Mouse (Mus musculus) spleen, adult 2 months (tissue): ENCODE results near the gene Plxdc2. TPM values are rescaled to one million over a fixed set of nuclear protein-coding genes. Genes with fewer than 3 reads are reported as not detected.
"Not testable (repeated sequence)": the region's sequence is repeated elsewhere in the genome, so short reads cannot be mapped to it uniquely, and the experiment has no call there.

Experiments
- DNase-seq, 2 experiments: peaks; one replicate each; pipeline versions ENCODE4 v3.0.0 to v3.0.0-alpha.2; 2012 to 2021; ENCODE audit warnings: low spot score in 2 of 2, low read depth in 1 of 2
- H3K27ac ChIP-seq: fragments of 200-500 bp; 2 replicates; pipeline ENCODE4 v1.5.1; 2012; ENCODE audit warnings: low read length, inconsistent platforms; ENCODE audit not compliant: insufficient read depth
- H3K27me3 ChIP-seq: fragments of 200-500 bp; 2 replicates; pipeline ENCODE4 v1.6.1; 2012; ENCODE audit warnings: mild to moderate bottlenecking, moderate library complexity, low read length, inconsistent platforms; ENCODE audit not compliant: control insufficient read depth, insufficient read depth
- H3K36me3 ChIP-seq: fragments of 200-500 bp; 2 replicates; pipeline ENCODE4 v1.6.1; 2012; ENCODE audit warnings: mild to moderate bottlenecking, low read length, inconsistent platforms; ENCODE audit not compliant: control insufficient read depth, insufficient read depth
- H3K4me1 ChIP-seq: fragments of 200-500 bp; 2 replicates; pipeline ENCODE4 v1.6.1; 2011; ENCODE audit warnings: inconsistent platforms; ENCODE audit not compliant: control insufficient read depth, insufficient read depth, insufficient read length
- H3K4me3 ChIP-seq: fragments of 200-500 bp; 2 replicates; pipeline ENCODE4 v1.5.1; 2011; ENCODE audit warnings: mild to moderate bottlenecking, inconsistent platforms; ENCODE audit not compliant: insufficient read depth, insufficient read length; ENCODE audit errors: extremely low read depth
- CTCF ChIP-seq: fragments of 200-500 bp; IDR thresholded peaks from 2 replicates; pipeline ENCODE4 v1.5.1; 2011; ENCODE audit warnings: mild to moderate bottlenecking, inconsistent platforms; ENCODE audit not compliant: insufficient read depth, insufficient read length, insufficient replicate concordance; ENCODE audit errors: extremely low read depth
- POLR2A ChIP-seq: fragments of 200-500 bp; IDR thresholded peaks from 2 replicates; pipeline ENCODE4 v1.6.1; 2011; ENCODE audit warnings: low read depth, low read length, inconsistent platforms
- WGBS: fragments of 180-500 bp; shearing (Covaris S2); methylation state at CpG from one replicate; pipeline ENCODE4 v1.1.7; 2018; 5-methylcytosine and 5-hydroxymethylcytosine counted together
- polyA plus RNA-seq: library from polyadenylated mRNA; depleted of rRNA; stranded (reverse); fragments of >200 nt; gene quantifications from 2 replicates; pipeline ENCODE4 v1.2.3, GENCODE M21; 2012

Gene Plxdc2
- polyA plus RNA-seq, 1 experiment, result 1.5 TPM

DNA sequence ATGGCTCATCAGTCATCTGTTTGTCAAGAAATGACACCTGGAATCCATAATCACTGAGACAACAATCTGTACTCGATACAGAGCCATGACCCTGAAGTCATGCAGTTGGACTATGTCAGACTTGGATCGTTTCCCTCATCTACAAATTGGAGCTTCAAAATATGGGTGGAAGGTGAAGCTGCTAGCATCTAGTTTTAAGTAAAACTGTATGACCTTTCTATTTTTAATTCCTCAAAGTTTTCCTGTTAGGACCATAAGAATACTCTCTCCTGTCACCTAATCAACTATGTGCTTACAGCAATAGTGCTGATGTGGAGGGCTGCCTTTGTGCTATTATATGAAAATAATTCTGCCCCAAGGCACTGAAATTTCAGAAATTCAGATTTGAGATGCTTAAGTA, 401.1 kb downstream of the Plxdc2 start:
- Histone ChIP-seq H3K36me3 (no peaks in the 10 kb centered on the region), H3K27me3 (no peaks in the 10 kb centered on the region), H3K4me1 (no peaks in the 10 kb centered on the region), H3K27ac (no peak overlapping the region), H3K4me3 (no peak overlapping the region)
- TF ChIP-seq POLR2A, result no peak
- TF ChIP-seq CTCF, result no peak
- no peak for DNase-seq
- WGBS, result 82% methylated on average over 2 of the region's 2 CpGs

DNA sequence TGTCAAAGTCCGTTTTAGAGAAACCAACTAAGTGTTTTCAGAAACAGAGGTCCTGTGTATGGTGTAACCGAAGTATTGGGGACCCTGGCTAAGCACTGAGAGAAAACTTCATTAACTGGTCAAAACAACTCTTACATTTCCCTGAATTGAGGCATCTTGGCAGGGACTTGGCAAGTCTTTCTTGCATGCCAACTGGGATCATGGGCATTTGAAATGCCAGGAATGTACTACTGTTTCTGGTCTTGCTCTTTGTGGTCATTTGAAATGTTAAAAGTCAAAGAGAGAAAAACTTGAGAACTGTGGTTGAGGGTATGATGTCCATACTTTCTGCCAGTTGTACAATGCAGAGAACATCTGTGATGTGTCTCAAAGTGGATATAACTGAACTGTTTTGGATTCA, 403.7 kb downstream of the Plxdc2 start:
- no peak for DNase-seq
- Histone ChIP-seq H3K4me1 (no peaks in the 10 kb centered on the region), H3K27ac (no peak overlapping the region), H3K27me3 (no peaks in the 10 kb centered on the region), H3K36me3 (no peaks in the 10 kb centered on the region), H3K4me3 (no peak overlapping the region)
- TF ChIP-seq CTCF, result no peak
- TF ChIP-seq POLR2A, result no peak
- 93% methylated on average over 2 of the region's 2 CpGs for WGBS

DNA sequence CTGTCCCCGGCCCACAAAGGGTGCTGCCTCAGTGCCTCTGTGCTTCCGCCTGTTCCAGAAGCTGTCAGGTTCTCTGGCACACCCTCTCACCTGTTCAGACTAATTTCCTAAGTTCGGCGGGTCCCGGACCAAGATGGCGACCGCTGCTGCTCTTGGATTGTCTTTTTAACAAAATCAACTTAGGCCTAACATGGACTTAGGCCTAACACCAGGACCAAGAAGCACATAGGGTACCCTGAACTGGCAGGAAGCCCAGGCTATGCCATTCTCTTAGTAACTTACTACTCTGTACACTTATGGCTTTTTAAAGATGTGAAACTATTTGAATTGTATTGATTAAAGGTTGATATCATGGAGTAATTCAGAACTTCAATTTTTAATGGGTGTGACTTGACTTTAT, 413.0 kb downstream of the Plxdc2 start:
- WGBS, result 95% methylated on average over 5 of the region's 7 CpGs
- not testable (repeated sequence) for H3K4me1 ChIP-seq, H3K27ac ChIP-seq, H3K4me3 ChIP-seq, H3K36me3 ChIP-seq, H3K27me3 ChIP-seq, DNase-seq

DNA sequence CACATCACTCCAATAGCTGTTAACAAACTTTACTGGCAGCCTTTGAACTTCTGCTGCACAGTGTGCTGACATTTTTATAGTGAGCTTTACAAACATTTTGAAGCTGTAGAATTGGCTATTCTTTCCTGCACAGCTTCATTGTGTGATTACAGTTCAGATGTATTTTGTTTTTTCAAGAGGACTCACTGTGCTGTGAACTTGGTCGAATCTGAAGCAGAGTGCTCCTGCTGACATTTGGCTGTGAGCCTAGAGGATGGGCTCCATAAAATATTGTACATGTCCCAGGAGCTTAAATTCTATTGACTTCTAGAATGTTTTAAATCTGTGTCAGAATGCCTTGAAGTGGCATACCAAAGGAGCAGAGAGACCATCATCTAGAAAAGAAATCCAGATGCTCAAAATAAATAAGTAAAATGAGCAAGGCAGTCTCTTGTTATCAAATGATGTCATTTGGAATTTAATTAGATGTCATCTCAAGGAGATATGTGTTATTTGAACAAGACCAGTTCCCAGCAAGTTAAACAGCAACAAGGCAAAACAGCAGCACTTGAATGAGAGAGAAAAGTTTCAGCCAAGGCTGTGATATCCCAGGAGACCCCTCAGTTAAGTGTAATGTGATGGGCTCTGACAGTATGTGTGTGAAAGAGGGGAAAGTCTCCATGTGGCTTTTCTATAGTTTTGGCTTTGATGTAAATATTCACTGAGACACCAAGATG, 417.5 kb downstream of the Plxdc2 start:
- no peak for DNase-seq
- Histone ChIP-seq H3K4me1 (no peaks in the 10 kb centered on the region), H3K36me3 (no peaks in the 10 kb centered on the region), H3K4me3 (no peak overlapping the region), H3K27me3 (no peaks in the 10 kb centered on the region), H3K27ac (no peak overlapping the region)
- 65% methylated on average over 1 of the region's 1 CpGs for WGBS
- no peak for TF ChIP-seq CTCF
- TF ChIP-seq POLR2A, result no peak

DNA sequence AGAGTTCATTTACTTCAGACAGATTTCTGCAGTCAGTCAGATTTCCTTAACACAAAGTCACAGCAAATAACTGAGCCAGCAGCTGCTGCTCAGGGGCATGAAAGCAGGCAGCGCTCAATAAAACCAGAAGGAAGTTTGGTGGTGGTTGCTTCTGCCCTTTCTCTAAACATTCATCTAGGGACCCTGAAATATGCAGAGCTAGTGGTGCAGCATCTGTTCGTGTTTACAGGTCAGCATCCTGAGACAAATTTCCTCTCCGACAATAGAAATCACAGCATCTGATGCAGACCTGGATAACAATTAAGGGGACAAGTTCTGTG, 418.0 kb downstream of the Plxdc2 start:
- no peak overlapping the region for H3K4me3 ChIP-seq
- TF ChIP-seq POLR2A (no peak), CTCF (no peak)
- no peaks in the 10 kb centered on the region for H3K36me3 ChIP-seq
- no peaks in the 10 kb centered on the region for H3K4me1 ChIP-seq
- DNase-seq, result no peak
- WGBS, result 66% methylated on average over 3 of the region's 3 CpGs
- H3K27me3 ChIP-seq, result no peaks in the 10 kb centered on the region
- H3K27ac ChIP-seq, result no peak overlapping the region

DNA sequence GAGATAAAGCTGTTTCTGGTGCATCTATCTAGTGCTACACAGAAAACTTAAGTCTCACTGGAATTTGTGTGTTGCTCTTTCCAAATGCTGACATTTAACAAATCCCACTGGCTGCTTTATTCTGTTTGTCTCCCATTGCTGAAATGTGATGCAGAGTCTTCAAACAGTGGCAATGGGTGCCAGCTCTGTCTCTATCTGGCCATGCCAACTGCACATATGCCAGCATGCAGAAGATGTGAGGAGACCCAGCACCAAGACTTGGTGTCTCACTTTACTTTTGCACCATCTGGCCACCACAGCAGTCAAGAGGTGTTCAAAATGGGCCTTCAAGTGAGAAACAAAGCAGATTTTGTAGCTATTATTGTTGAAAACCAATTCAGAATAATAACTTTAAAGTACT, 439.2 kb downstream of the Plxdc2 start:
- H3K27me3 ChIP-seq, result no peaks in the 10 kb centered on the region
- DNase-seq, result no peak
- H3K4me1 ChIP-seq, result no peaks in the 10 kb centered on the region
- H3K36me3 ChIP-seq, result no peaks in the 10 kb centered on the region
- H3K27ac ChIP-seq, result no peak overlapping the region
- no peak for TF ChIP-seq POLR2A
- TF ChIP-seq CTCF, result no peak
- H3K4me3 ChIP-seq, result no peak overlapping the region
